Mouse (Mus musculus) forebrain, embryonic 16.5 days (tissue): ENCODE data around the gene Lima1. TPM values are rescaled to one million over a fixed set of nuclear protein-coding genes. Genes with fewer than 3 reads are reported as not detected.

ENCODE experiments used
- ATAC-seq: fragments of 200-750 bp; cut with Nextera tagmentation; 2 replicates; pipeline ENCODE4 v1.8.0; 2017; ENCODE audit warnings: mild to moderate bottlenecking, moderate library complexity
- H3K27ac ChIP-seq: fragments of 300-500 bp; sonication (generic); 2 replicates; pipeline ENCODE4 v1.5.1; 2014; ENCODE audit warnings: low read length, control low read depth
- H3K27me3 ChIP-seq: fragments of 300-500 bp; sonication (generic); replicated peaks from 2 replicates; pipeline ENCODE4 v1.6.1; 2014; ENCODE audit warnings: low read length; ENCODE audit not compliant: control insufficient read depth, insufficient read depth
- H3K36me3 ChIP-seq: fragments of 300-500 bp; sonication (generic); 2 replicates; pipeline ENCODE4 v1.6.1; 2014; ENCODE audit not compliant: control insufficient read depth, insufficient read depth
- H3K4me1 ChIP-seq: fragments of 300-500 bp; sonication (generic); replicated peaks from 2 replicates; pipeline ENCODE4 v1.6.1; 2014; ENCODE audit warnings: low read length; ENCODE audit not compliant: control insufficient read depth, insufficient read depth
- H3K4me2 ChIP-seq: fragments of 300-500 bp; sonication (generic); 2 replicates; pipeline ENCODE4 v1.6.1; 2014; ENCODE audit warnings: mild to moderate bottlenecking, low read length, control low read depth
- H3K4me3 ChIP-seq: fragments of 300-500 bp; sonication (generic); replicated peaks from 2 replicates; pipeline ENCODE4 v1.5.1; 2014; ENCODE audit warnings: mild to moderate bottlenecking, low read length, control low read depth
- H3K9ac ChIP-seq: fragments of 300-500 bp; sonication (generic); replicated peaks from 2 replicates; pipeline ENCODE4 v1.6.1; 2014; ENCODE audit warnings: low read depth, low read length, control low read depth
- H3K9me3 ChIP-seq: fragments of 300-500 bp; sonication (generic); 2 replicates; pipeline ENCODE4 v1.6.1; 2016; ENCODE audit warnings: low read length; ENCODE audit not compliant: control insufficient read depth
- WGBS: fragments of 180-500 bp; shearing (Covaris S2); extraction: QIAGEN DNeasy Blood & Tissue Kit; methylation state at CpG from one replicate; pipeline ENCODE4 v1.1.7; 2014; 5-methylcytosine and 5-hydroxymethylcytosine counted together
- polyA plus RNA-seq: library from polyadenylated mRNA; unstranded; fragments of >200 nt; fragmentation: Nextera tagmentation; extraction: Ambion mirVana; gene quantifications from 2 replicates; pipeline ENCODE4 v1.2.1, GENCODE M21; 2015

Gene Lima1
- polyA plus RNA-seq, 1 experiment from 2014 or later: 38.0 TPM

GRCm38 (mm10) chr15:99878541-99878940 is 3.3 kb upstream of the Lima1 start:
- no peaks in the 10 kb centered on the region for H3K36me3 ChIP-seq
- H3K27me3 ChIP-seq: no peaks in the 10 kb centered on the region
- no peak for ATAC-seq
- H3K9ac ChIP-seq: no peak overlapping the region
- H3K9me3 ChIP-seq: no peaks in the 10 kb centered on the region
- peaks cover 14% of the 10 kb centered on the region for H3K4me1 ChIP-seq
- no peak overlapping the region for H3K4me2 ChIP-seq
- no peak overlapping the region for H3K27ac ChIP-seq
- no peak overlapping the region for H3K4me3 ChIP-seq
- 92% methylated on average over 5 of the region's 5 CpGs for WGBS

GRCm38 (mm10) chr15:99874612-99875333 is 483 bp downstream of the Lima1 start:
- Histone ChIP-seq H3K27ac (no peak overlapping the region), H3K4me3 (peak overlapping the region; percentile 80), H3K4me2 (peak overlapping the region; percentile 75), H3K9me3 (no peaks in the 10 kb centered on the region; the same call in 1 of the 2 replicates), H3K4me1 (peaks cover 17% of the 10 kb centered on the region), H3K9ac (peak overlapping the region; percentile 74), H3K27me3 (no peaks in the 10 kb centered on the region), H3K36me3 (no peaks in the 10 kb centered on the region)
- WGBS: 3% methylated on average over 29 of the region's 30 CpGs
- peak; percentile 73 for ATAC-seq

- no peak overlapping the region for H3K4me3 ChIP-seq
- ATAC-seq: no peak
- no peak overlapping the region for H3K9ac ChIP-seq
- H3K4me2 ChIP-seq: no peak overlapping the region
- no peaks in the 10 kb centered on the region; the same call in 1 of the 2 replicates for H3K9me3 ChIP-seq
- 44% methylated on average over 3 of the region's 3 CpGs for WGBS
- H3K4me1 ChIP-seq: peaks cover 17% of the 10 kb centered on the region
- no peaks in the 10 kb centered on the region for H3K36me3 ChIP-seq
- H3K27ac ChIP-seq: no peak overlapping the region
- H3K27me3 ChIP-seq: no peaks in the 10 kb centered on the region
These were observed 2.7 kb downstream of the Lima1 start for GRCm38 (mm10) chr15:99872543-99872942.

GRCm38 (mm10) chr15:99867654-99868053 is 7.6 kb downstream of the Lima1 start:
- 93% methylated on average over 4 of the region's 4 CpGs for WGBS
- Histone ChIP-seq H3K27me3 (no peaks in the 10 kb centered on the region), H3K27ac (no peak overlapping the region)

GRCm38 (mm10) chr15:99866450-99867221 is 8.6 kb downstream of the Lima1 start:
- Histone ChIP-seq H3K27me3 (no peaks in the 10 kb centered on the region), H3K4me3 (no peak overlapping the region), H3K4me1 (peaks cover 4% of the 10 kb centered on the region; the same call in 1 of the 2 replicates), H3K27ac (no peak overlapping the region), H3K9me3 (no peaks in the 10 kb centered on the region; the same call in 1 of the 2 replicates), H3K4me2 (no peak overlapping the region), H3K9ac (no peak overlapping the region), H3K36me3 (no peaks in the 10 kb centered on the region)
- ATAC-seq: no peak
- WGBS: 78% methylated on average over 15 of the region's 15 CpGs

More at GRCm38 (mm10) chr15:99867654-99868053, 7.6 kb downstream of the Lima1 start:
- H3K4me3 ChIP-seq: no peak overlapping the region
- H3K4me2 ChIP-seq: no peak overlapping the region
- H3K4me1 ChIP-seq: peaks cover under 1% of the 10 kb centered on the region; the same call in 1 of the 2 replicates
- H3K9ac ChIP-seq: no peak overlapping the region
- no peak for ATAC-seq
- H3K9me3 ChIP-seq: no peaks in the 10 kb centered on the region; the same call in 1 of the 2 replicates
- H3K36me3 ChIP-seq: no peaks in the 10 kb centered on the region

- Histone ChIP-seq H3K9me3 (no peaks in the 10 kb centered on the region; the same call in 1 of the 2 replicates), H3K4me1 (peaks cover 4% of the 10 kb centered on the region; the same call in 1 of the 2 replicates), H3K4me3 (no peak overlapping the region), H3K36me3 (no peaks in the 10 kb centered on the region), H3K27ac (no peak overlapping the region), H3K27me3 (no peaks in the 10 kb centered on the region), H3K4me2 (no peak overlapping the region), H3K9ac (no peak overlapping the region)
- no peak for ATAC-seq
- 36% methylated on average over 5 of the region's 5 CpGs for WGBS
These were observed 9.3 kb downstream of the Lima1 start for GRCm38 (mm10) chr15:99865942-99866341.

- H3K9me3 ChIP-seq: no peaks in the 10 kb centered on the region
- H3K36me3 ChIP-seq: no peaks in the 10 kb centered on the region
- no peak overlapping the region for H3K9ac ChIP-seq
- no peaks in the 10 kb centered on the region for H3K27me3 ChIP-seq
- no peak overlapping the region for H3K4me3 ChIP-seq
- H3K4me1 ChIP-seq: peaks cover 4% of the 10 kb centered on the region; the same call in 1 of the 2 replicates
- H3K4me2 ChIP-seq: no peak overlapping the region
- no peak overlapping the region for H3K27ac ChIP-seq
- 89% methylated on average over 20 of the region's 20 CpGs for WGBS
- ATAC-seq: no peak
These were observed 9.7 kb downstream of the Lima1 start for GRCm38 (mm10) chr15:99865494-99865941.

- peaks cover 5% of the 10 kb centered on the region for H3K4me1 ChIP-seq
- no peaks in the 10 kb centered on the region for H3K9me3 ChIP-seq
- WGBS: 87% methylated on average over 7 of the region's 7 CpGs
- H3K4me3 ChIP-seq: no peak overlapping the region
- H3K27me3 ChIP-seq: no peaks in the 10 kb centered on the region
- H3K9ac ChIP-seq: no peak overlapping the region
- H3K27ac ChIP-seq: no peak overlapping the region
- no peaks in the 10 kb centered on the region for H3K36me3 ChIP-seq
- H3K4me2 ChIP-seq: no peak overlapping the region
- no peak for ATAC-seq
These were observed 10.2 kb downstream of the Lima1 start for GRCm38 (mm10) chr15:99865046-99865445.

GRCm38 (mm10) chr15:99863786-99864185 is 11.5 kb downstream of the Lima1 start:
- no peak for ATAC-seq
- Histone ChIP-seq H3K4me1 (peaks cover 13% of the 10 kb centered on the region), H3K4me3 (no peak overlapping the region), H3K9ac (no peak overlapping the region), H3K36me3 (no peaks in the 10 kb centered on the region), H3K9me3 (no peaks in the 10 kb centered on the region), H3K27me3 (no peaks in the 10 kb centered on the region), H3K4me2 (no peak overlapping the region), H3K27ac (no peak overlapping the region)
- WGBS: 97% methylated on average over 8 of the region's 8 CpGs
